Mouse (Mus musculus): ENCODE results near the gene Kif21a.

Gene Kif21a

GRCm38 (mm10) chr15:91049496-91050441 lies at the start of gene Kif21a:
Gene Kif21a, minus strand, starts transcription at chr15:91049948.
- peak; percentile 87 for DNase-seq

- no peak for DNase-seq
Measured at GRCm38 (mm10) chr15:91096606-91097005, 46.9 kb upstream of the Kif21a start.

GRCm38 (mm10) chr15:91089427-91089826 lies 39.7 kb upstream of the Kif21a start:
- DNase-seq, result no peak

GRCm38 (mm10) chr15:91088071-91088470 lies 38.3 kb upstream of the Kif21a start:
- DNase-seq, result no peak

GRCm38 (mm10) chr15:91077457-91078410 lies 28.0 kb upstream of the Kif21a start:
- DNase-seq, result no peak

- no peak for DNase-seq
Measured at GRCm38 (mm10) chr15:91072440-91072839, 22.7 kb upstream of the Kif21a start.

GRCm38 (mm10) chr15:91064310-91064826 lies 14.6 kb upstream of the Kif21a start:
- DNase-seq, result no peak

GRCm38 (mm10) chr15:91063845-91064244 lies 14.1 kb upstream of the Kif21a start:
- no peak for DNase-seq

- DNase-seq, result no peak
Measured at GRCm38 (mm10) chr15:91056866-91057342, 7.2 kb upstream of the Kif21a start.

GRCm38 (mm10) chr15:91056176-91056865 lies 6.6 kb upstream of the Kif21a start:
- DNase-seq, result no peak

- peak; percentile 48 for DNase-seq
Measured at GRCm38 (mm10) chr15:91048951-91049495, 725 bp downstream of the Kif21a start.

GRCm38 (mm10) chr15:91047627-91048026 lies 2.1 kb downstream of the Kif21a start:
- no peak for DNase-seq

GRCm38 (mm10) chr15:91046506-91046905 lies 3.2 kb downstream of the Kif21a start:
- DNase-seq, result no peak

GRCm38 (mm10) chr15:91043263-91043662 lies 6.5 kb downstream of the Kif21a start:
- DNase-seq, result no peak

GRCm38 (mm10) chr15:91038860-91039259 lies 10.9 kb downstream of the Kif21a start:
- no peak for DNase-seq

GRCm38 (mm10) chr15:91034090-91034489 lies 15.7 kb downstream of the Kif21a start:
- no peak for DNase-seq

- DNase-seq, result no peak
Measured at GRCm38 (mm10) chr15:91033529-91033928, 16.2 kb downstream of the Kif21a start.

- DNase-seq, result no peak
Measured at GRCm38 (mm10) chr15:91028962-91029361, 20.8 kb downstream of the Kif21a start.

- no peak for DNase-seq
Measured at GRCm38 (mm10) chr15:91028494-91028893, 21.3 kb downstream of the Kif21a start.

- DNase-seq, result no peak
Measured at GRCm38 (mm10) chr15:91022276-91022675, 27.5 kb downstream of the Kif21a start.

- DNase-seq, result no peak
Measured at GRCm38 (mm10) chr15:91018861-91019187, 30.9 kb downstream of the Kif21a start.
